Mouse (Mus musculus) right cerebral cortex, adult 2 months (tissue): ENCODE data around the gene Zfp36l1.

Experiments used
- DNase-seq, 2 experiments: peaks; one replicate each; pipeline ENCODE4 v3.0.0; 2021 to 2022; ENCODE audit warnings: low spot score in 2 of 2

Zfp36l1 gene

DNA sequence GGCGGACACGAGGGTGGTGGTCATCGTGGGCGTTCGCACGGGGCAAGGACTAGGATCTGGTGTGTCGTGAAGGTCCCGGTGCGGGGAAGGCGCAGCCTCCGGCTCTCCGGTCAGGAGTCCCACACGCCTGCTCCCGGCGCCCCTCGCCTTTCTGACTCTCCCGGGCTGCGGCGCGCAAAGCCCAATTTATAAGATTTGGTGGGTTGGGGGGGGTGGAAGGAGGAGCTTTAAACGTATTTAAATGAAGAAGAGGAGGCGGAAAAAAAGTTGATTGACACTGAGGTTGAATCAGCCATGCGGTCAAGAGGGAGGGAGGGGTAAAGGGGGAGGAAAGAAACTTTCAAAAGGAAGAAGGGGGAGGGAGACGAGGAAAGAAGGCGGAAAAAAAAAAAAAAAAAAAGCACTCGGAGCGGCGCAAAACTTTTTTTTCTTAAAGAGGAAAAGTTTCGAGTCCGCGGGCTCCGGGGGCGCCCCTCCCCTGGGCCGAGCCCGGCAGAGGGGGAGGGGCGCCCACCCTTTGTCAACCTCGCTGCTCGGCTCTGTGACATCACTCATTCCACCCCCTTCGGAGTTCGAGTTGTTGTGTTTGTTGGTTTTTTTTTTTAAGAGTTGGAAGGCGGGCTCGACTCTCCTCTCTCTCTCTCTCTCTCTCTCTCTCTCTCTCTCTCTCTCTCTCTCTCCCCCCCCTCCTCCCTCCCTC, at the start of gene Zfp36l1:
TSS of gene Zfp36l1 (minus strand) at position 162 of the 700 bp plus-strand sequence.
- DNase-seq: peak; percentile 54 to 59

DNA sequence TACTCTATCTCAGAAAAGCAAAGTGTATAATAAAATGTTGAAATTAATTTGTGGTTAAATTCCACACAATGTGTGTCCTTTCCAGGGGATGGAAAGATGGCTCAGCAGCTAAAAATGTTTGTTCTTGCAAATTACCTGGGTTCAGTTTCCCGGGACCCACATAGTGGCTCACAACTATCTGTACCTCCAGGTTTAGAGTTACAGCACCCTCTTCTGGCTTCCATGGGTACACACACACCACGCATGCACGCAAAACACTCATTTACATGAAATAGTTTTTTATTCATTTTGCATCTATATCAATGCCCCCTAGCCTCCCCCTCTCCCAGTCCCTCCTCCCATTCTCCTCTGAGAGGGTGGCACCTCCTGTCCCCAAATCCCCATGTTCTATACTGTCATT, 49.6 kb upstream of the Zfp36l1 start:
- DNase-seq: no peak

- DNase-seq: peak in 1 of 2 experiments; percentile 30
These were observed 44.9 kb upstream of the Zfp36l1 start for GRCm38 (mm10) chr12:80157675-80158074.

GRCm38 (mm10) chr12:80153687-80154326, 41.0 kb upstream of the Zfp36l1 start:
- peak; percentile 56 to 57 for DNase-seq

GRCm38 (mm10) chr12:80153078-80153477, 40.3 kb upstream of the Zfp36l1 start:
- no peak for DNase-seq

- no peak for DNase-seq
These were observed 39.0 kb upstream of the Zfp36l1 start for GRCm38 (mm10) chr12:80151821-80152220.

DNA sequence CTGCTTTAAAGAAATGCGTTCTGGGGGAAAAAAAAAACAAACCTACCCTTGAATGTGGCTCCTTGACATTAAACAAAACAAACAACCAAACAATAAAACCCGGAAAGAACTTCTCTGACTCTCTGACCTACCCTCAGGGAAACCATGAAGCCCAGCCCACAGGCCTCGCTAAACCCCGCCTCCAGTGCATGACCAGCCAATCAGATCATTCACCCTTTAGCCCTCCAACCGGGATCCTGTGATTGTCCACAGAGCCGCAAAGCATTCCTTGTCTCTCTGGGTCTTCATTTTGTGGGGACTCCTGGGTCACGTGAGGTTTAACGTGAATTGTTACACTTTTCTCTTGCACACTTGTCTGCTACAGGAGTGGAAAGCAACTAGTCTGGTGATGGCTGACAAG, 37.8 kb upstream of the Zfp36l1 start:
- no peak for DNase-seq

DNA sequence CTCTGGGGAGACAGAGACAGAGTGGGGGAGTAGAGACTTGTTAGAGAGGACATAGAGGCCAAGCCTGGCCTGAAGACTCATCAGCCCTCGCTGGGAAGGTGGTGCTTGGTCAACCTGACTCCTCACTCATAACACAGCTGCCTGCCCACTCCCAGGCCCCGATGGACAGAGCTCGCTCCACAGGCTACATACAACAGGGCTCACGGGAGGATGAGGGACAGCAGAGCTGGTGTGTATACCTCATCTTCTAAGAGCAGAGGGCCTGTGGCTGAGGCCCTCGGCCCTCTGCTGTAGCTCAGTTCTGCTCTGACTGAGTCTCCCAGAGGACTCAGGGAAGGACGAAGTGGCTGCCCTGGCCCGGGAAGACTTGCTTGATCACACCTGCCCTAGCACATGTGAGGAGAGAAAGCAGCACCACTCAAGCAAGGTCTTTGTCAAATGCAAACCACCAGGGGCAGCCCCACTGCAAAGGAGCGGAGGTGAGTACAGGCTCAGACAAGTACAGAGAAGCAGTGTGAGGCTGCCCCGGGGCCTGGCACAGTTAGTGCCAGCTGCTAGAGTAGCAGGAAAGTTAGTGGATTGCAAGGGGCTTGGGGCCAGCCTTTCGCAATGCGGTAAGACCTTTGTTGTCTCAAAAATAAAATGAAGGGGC, 34.9 kb upstream of the Zfp36l1 start:
- DNase-seq: no peak

DNA sequence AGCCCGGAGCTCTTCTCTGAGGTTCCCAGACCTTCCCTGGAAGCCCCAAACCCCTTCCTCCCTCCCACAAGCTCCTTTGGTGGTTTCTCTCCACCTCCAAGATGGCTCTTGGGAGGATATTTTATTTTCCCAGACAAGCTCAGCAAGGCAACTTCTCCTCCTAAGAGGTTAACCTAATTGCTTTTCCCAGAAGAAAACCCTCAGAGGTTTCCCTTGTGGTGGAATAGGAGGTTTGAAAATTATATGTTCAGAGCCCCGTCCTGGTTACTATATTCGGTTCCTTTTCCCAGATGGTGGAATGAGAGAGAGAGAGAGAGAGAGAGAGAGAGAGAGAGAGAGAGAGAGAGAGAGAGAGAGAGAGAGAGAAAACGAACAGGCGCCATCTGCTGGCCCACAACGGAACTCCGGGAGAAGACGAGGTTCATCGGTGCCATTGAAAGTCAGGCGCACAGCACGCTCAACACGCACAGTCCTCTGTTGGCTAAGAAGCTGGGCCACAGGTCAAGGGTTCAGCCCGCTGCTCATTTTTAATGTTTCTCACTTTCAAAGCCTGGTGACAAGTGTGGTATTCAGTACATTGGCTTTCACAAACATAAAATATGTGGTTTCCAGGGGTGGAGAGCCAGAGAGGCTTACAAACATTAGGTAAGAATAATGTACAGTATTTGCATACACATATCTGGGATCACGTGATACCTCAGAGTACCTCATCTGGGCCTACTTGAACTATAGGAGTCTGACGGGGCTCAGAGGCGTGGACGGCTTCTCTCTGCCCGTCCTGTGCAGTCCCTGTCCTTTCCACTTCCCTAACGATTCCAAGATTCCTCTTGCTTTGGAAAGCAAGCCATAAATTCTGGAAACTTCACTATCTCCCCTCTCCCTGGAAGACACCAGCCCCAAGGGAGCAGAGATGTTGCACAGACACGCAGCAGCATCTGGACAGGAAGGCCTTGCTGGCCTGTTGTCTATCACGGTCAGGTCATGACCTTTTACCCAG, 33.7 kb upstream of the Zfp36l1 start:
- peak; percentile 73 for DNase-seq

GRCm38 (mm10) chr12:80145365-80145764, 32.6 kb upstream of the Zfp36l1 start:
- no peak for DNase-seq

GRCm38 (mm10) chr12:80144846-80145245, 32.0 kb upstream of the Zfp36l1 start:
- no peak for DNase-seq

DNA sequence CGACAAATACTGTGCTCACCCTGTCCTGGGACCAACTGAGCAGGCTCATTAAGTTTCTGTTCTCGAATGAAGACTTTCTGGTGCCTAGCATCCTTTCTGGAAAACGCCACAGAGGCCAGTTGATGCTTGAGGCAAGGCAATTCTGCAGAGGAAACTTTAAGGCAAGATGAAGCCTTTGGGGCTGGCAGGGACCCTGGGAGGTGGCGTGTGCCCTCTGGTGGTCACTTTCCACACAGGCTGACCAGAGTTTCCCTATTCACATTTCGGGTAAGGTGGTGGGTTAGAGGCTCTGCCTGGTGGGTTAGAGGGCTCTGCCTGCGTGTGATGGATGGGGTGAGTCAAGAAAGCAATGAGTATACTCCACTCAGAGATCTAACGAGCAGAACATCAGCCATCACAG, 28.7 kb upstream of the Zfp36l1 start:
- peak; percentile 44 to 56 for DNase-seq

- DNase-seq: no peak
These were observed 28.2 kb upstream of the Zfp36l1 start for GRCm38 (mm10) chr12:80141011-80141410.

DNA sequence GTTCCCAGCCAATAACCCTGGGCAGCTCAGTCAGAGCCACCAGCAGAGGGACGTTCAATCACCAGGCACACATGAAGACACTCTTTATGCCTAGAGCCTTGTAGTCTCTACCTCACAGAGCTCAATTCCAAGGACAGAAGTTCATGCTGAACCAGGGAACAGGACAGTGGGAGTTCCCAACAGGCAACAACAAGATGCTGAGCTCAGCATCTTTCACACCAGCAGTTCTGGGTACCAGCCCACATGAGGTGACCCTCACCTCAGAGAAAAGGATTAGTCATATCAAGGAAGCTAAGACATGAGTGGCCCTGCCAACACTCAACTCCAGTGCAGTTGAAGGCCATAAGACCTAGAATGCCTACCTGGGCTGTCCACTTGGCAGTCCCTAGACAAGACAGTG, 24.9 kb upstream of the Zfp36l1 start:
- no peak for DNase-seq

- DNase-seq: no peak
These were observed 24.4 kb upstream of the Zfp36l1 start for GRCm38 (mm10) chr12:80137246-80137645.

- DNase-seq: no peak
These were observed 23.6 kb upstream of the Zfp36l1 start for GRCm38 (mm10) chr12:80136264-80136930.

- no peak for DNase-seq
These were observed 22.4 kb upstream of the Zfp36l1 start for GRCm38 (mm10) chr12:80135173-80135572.

GRCm38 (mm10) chr12:80133011-80133545, 20.3 kb upstream of the Zfp36l1 start:
- no peak for DNase-seq

- peak; percentile 66 to 77 for DNase-seq
These were observed 19.6 kb upstream of the Zfp36l1 start for GRCm38 (mm10) chr12:80132250-80133003.
